Mouse (Mus musculus) limb, embryonic 15.5 days (tissue): Measurements from ENCODE around the gene Sparc. TPM values are rescaled to one million over a fixed set of nuclear protein-coding genes. Genes with fewer than 3 reads are reported as not detected.

ENCODE experiments used
- polyA plus RNA-seq: library from polyadenylated mRNA; unstranded; fragments of >200 nt; fragmentation: Nextera tagmentation; extraction: Ambion mirVana; gene quantifications from 2 replicates; pipeline ENCODE4 v1.2.1, GENCODE M21; 2015

Gene Sparc
- polyA plus RNA-seq, 1 experiment from 2014 or later: 3,190 TPM

Other genes with a start within 250 kb of the Sparc start
- 2.1 and 3.6 TPM in 2 replicates for gene Slc36a2, start 238.1 kb downstream of the Sparc start, polyA plus RNA-seq
- 1.9 and 2.1 TPM in 2 replicates for gene Slc36a1, start 218.8 kb downstream of the Sparc start, polyA plus RNA-seq
- gene Fat2, start 86.6 kb downstream of the Sparc start, polyA plus RNA-seq: 0.99 and 1.1 TPM in 2 replicates
- gene Atox1, start 38.1 kb upstream of the Sparc start, polyA plus RNA-seq: 448 and 491 TPM in 2 replicates
- gene G3bp1, start 46.5 kb upstream of the Sparc start, polyA plus RNA-seq: 153 and 158 TPM in 2 replicates
- 0.12 TPM in 1 of 2 replicates, not detected in the other for gene Glra1, start 185.0 kb upstream of the Sparc start, polyA plus RNA-seq